Mouse (Mus musculus) forebrain, embryonic 12.5 days (tissue): ENCODE results near the gene Tbc1d4. TPM values are rescaled to one million over a fixed set of nuclear protein-coding genes. Genes with fewer than 3 reads are reported as not detected.

Experiments
- ATAC-seq: fragments of 200-750 bp; cut with Nextera tagmentation; 2 replicates; pipeline ENCODE4 v1.8.0; 2017; ENCODE audit warnings: moderate TSS enrichment; ENCODE audit not compliant: low FRiP score
- H3K27ac ChIP-seq: fragments of 300-500 bp; sonication (generic); 2 replicates; pipeline ENCODE4 v1.5.1; 2016; ENCODE audit warnings: mild to moderate bottlenecking
- H3K27me3 ChIP-seq: fragments of 300-500 bp; sonication (generic); 2 replicates; pipeline ENCODE4 v1.6.1; 2016; ENCODE audit warnings: mild to moderate bottlenecking
- H3K36me3 ChIP-seq: fragments of 300-500 bp; sonication (generic); replicated peaks from 2 replicates; pipeline ENCODE4 v1.6.1; 2016; ENCODE audit warnings: mild to moderate bottlenecking
- H3K4me1 ChIP-seq: fragments of 300-500 bp; sonication (generic); 2 replicates; pipeline ENCODE4 v1.6.1; 2016
- H3K4me2 ChIP-seq: fragments of 300-500 bp; sonication (generic); 2 replicates; pipeline ENCODE4 v1.6.1; 2016; ENCODE audit warnings: mild to moderate bottlenecking, moderate library complexity
- H3K4me3 ChIP-seq: fragments of 300-500 bp; sonication (generic); replicated peaks from 2 replicates; pipeline ENCODE4 v1.5.1; 2016; ENCODE audit warnings: mild to moderate bottlenecking
- H3K9ac ChIP-seq: fragments of 300-500 bp; sonication (generic); 2 replicates; pipeline ENCODE4 v1.6.1; 2016; ENCODE audit warnings: mild to moderate bottlenecking
- H3K9me3 ChIP-seq: fragments of 300-500 bp; sonication (generic); 2 replicates; pipeline ENCODE4 v1.6.1; 2016
- WGBS: fragments of 180-500 bp; shearing (Covaris S2); methylation state at CpG from one replicate; pipeline ENCODE4 v1.1.7; 2016; 5-methylcytosine and 5-hydroxymethylcytosine counted together
- polyA plus RNA-seq: library from polyadenylated mRNA; unstranded; fragments of >200 nt; fragmentation: Nextera tagmentation; extraction: Ambion mirVana; gene quantifications from 2 replicates; pipeline ENCODE4 v1.2.1, GENCODE M21; 2016

Tbc1d4 gene
- polyA plus RNA-seq, 1 experiment from 2014 or later, result 7.7 TPM

DNA sequence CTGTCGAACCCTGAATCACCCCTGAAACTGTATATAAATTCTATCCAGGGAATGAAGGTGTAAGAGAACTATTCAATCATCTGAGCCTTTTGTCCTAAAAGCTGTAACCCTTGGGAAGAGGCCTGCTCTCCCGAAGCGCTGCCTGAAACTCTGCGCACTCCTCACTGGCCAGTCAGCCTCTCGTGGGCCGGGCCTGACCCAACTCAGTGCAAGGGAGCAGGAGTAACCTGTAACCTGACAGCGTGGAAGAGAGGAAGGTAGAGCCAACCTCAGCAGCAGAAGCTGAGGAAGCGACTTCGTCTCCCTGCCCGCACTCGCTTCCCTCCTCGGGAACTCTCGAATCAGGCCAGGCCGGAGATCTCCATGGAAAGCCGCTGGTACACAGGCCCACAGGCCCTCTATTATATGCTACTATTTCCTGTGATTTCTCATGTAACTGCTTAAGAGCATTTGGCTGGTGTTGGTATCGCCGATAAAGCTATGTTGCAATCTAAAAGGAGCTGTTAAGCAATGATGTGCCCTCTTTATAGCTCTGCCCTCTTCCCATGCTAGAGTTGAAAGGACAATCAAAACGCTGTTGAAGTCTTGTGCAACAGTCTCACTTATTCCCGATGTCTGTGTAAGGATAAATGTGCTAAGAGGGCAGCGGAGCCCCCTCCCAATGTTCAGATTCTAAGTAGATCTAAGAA lies 60.0 kb downstream of the Tbc1d4 start:
- no peaks in the 10 kb centered on the region for H3K4me1 ChIP-seq
- no peaks in the 10 kb centered on the region for H3K36me3 ChIP-seq
- H3K4me3 ChIP-seq, result no peak overlapping the region
- no peak overlapping the region for H3K9ac ChIP-seq
- no peak overlapping the region for H3K4me2 ChIP-seq
- 87% methylated on average over 20 of the region's 20 CpGs for WGBS
- no peaks in the 10 kb centered on the region for H3K27me3 ChIP-seq
- no peaks in the 10 kb centered on the region for H3K9me3 ChIP-seq
- ATAC-seq, result no peak
- H3K27ac ChIP-seq, result no peak overlapping the region

GRCm38 (mm10) chr14:101541863-101542262 lies 67.1 kb downstream of the Tbc1d4 start:
- no peak for ATAC-seq
- 83% methylated on average over 9 of the region's 9 CpGs for WGBS

GRCm38 (mm10) chr14:101541141-101541540 lies 67.8 kb downstream of the Tbc1d4 start:
- H3K36me3 ChIP-seq, result no peaks in the 10 kb centered on the region
- no peaks in the 10 kb centered on the region for H3K27me3 ChIP-seq
- ATAC-seq, result no peak
- H3K27ac ChIP-seq, result no peak overlapping the region
- H3K9me3 ChIP-seq, result no peaks in the 10 kb centered on the region
- H3K4me3 ChIP-seq, result no peak overlapping the region
- H3K4me2 ChIP-seq, result no peak overlapping the region
- WGBS, result 88% methylated on average over 5 of the region's 5 CpGs
- H3K4me1 ChIP-seq, result 0 out of 2 replicates have a peak, but pooled peaks cover 4% of the 10 kb centered on the region
- no peak overlapping the region for H3K9ac ChIP-seq

More at GRCm38 (mm10) chr14:101541863-101542262, 67.1 kb downstream of the Tbc1d4 start:
- Histone ChIP-seq H3K27me3 (no peaks in the 10 kb centered on the region), H3K4me3 (no peak overlapping the region), H3K4me1 (0 out of 2 replicates have a peak, but pooled peaks cover 4% of the 10 kb centered on the region), H3K9me3 (no peaks in the 10 kb centered on the region), H3K4me2 (no peak overlapping the region), H3K36me3 (no peaks in the 10 kb centered on the region), H3K27ac (no peak overlapping the region), H3K9ac (no peak overlapping the region)

- Histone ChIP-seq H3K4me3 (no peak overlapping the region), H3K4me1 (0 out of 2 replicates have a peak, but pooled peaks cover 4% of the 10 kb centered on the region), H3K9me3 (no peaks in the 10 kb centered on the region), H3K27me3 (no peaks in the 10 kb centered on the region), H3K36me3 (no peaks in the 10 kb centered on the region), H3K4me2 (no peak overlapping the region), H3K27ac (no peak overlapping the region), H3K9ac (no peak overlapping the region)
- no peak for ATAC-seq
- 94% methylated on average over 3 of the region's 3 CpGs for WGBS
These were observed 68.5 kb downstream of the Tbc1d4 start for GRCm38 (mm10) chr14:101540466-101540865.

DNA sequence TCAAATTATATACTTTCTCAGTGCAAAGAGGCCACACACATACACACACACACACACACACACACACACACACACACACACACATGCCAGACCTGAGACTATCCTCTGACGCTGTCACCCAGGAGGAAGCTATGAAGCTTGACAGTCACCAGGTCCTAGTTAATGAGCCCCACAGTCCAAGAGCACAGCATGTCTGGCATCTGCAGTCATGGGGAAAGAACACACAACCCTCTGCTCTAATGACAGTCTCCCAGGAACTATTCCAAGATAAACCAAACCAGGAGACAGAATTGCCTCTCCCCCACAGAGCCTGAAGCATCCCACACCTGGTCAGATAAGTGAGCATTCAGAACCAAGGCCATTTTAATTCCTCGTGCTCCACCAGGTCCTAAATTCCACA lies 71.1 kb downstream of the Tbc1d4 start:
- 72% methylated on average over 2 of the region's 2 CpGs for WGBS

DNA sequence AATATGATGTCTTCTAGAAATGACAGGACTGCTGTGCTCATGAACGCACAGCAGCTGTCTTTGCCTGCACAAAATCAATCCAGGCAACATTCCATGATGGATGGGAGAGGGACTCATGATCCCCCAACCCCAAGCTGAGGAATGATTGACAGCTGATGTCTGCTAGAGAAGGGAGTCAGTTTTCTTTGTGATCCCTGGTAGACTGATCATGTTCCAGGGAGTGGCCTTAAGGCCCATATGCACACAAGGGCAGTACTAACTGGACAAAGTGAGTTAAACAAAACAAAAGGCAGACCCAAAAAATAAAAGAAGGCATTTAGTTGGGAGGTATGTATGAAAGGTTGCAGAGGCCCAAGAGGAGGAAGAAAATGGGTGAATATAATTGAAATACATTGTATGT lies 71.6 kb downstream of the Tbc1d4 start:
- Histone ChIP-seq H3K4me1 (0 out of 2 replicates have a peak, but pooled peaks cover 4% of the 10 kb centered on the region), H3K4me2 (no peak overlapping the region), H3K9me3 (no peaks in the 10 kb centered on the region), H3K4me3 (no peak overlapping the region), H3K27me3 (no peaks in the 10 kb centered on the region), H3K36me3 (no peaks in the 10 kb centered on the region), H3K9ac (no peak overlapping the region), H3K27ac (no peak overlapping the region)
- ATAC-seq, result no peak
- 89% methylated on average over 1 of the region's 1 CpGs for WGBS

More for the DNA sequence above, 71.1 kb downstream of the Tbc1d4 start:
- Histone ChIP-seq H3K4me3 (no peak overlapping the region), H3K27me3 (no peaks in the 10 kb centered on the region), H3K9ac (0 out of 2 replicates have a peak overlapping the region, but pooled peaks have one; percentile 29), H3K9me3 (no peaks in the 10 kb centered on the region), H3K4me1 (0 out of 2 replicates have a peak, but pooled peaks cover 4% of the 10 kb centered on the region), H3K27ac (no peak overlapping the region), H3K4me2 (no peak overlapping the region), H3K36me3 (no peaks in the 10 kb centered on the region)
- no peak for ATAC-seq

GRCm38 (mm10) chr14:101532090-101532695 lies 76.8 kb downstream of the Tbc1d4 start:
- Histone ChIP-seq H3K4me1 (no peaks in the 10 kb centered on the region), H3K4me3 (no peak overlapping the region)
- no peak for ATAC-seq

GRCm38 (mm10) chr14:101530455-101530854 lies 78.5 kb downstream of the Tbc1d4 start:
- 71% methylated on average over 2 of the region's 2 CpGs for WGBS
- Histone ChIP-seq H3K27ac (no peak overlapping the region), H3K36me3 (no peaks in the 10 kb centered on the region), H3K4me3 (no peak overlapping the region), H3K4me1 (no peaks in the 10 kb centered on the region), H3K9me3 (no peaks in the 10 kb centered on the region), H3K4me2 (no peak overlapping the region), H3K9ac (no peak overlapping the region), H3K27me3 (no peaks in the 10 kb centered on the region)
- no peak for ATAC-seq

More at GRCm38 (mm10) chr14:101532090-101532695, 76.8 kb downstream of the Tbc1d4 start:
- no peak overlapping the region for H3K9ac ChIP-seq
- no peak overlapping the region for H3K27ac ChIP-seq
- no peak overlapping the region for H3K4me2 ChIP-seq
- H3K9me3 ChIP-seq, result no peaks in the 10 kb centered on the region
- no peaks in the 10 kb centered on the region for H3K36me3 ChIP-seq
- no peaks in the 10 kb centered on the region for H3K27me3 ChIP-seq
- 75% methylated on average over 7 of the region's 7 CpGs for WGBS

- no peak overlapping the region for H3K9ac ChIP-seq
- H3K36me3 ChIP-seq, result no peaks in the 10 kb centered on the region
- H3K9me3 ChIP-seq, result no peaks in the 10 kb centered on the region
- H3K27ac ChIP-seq, result no peak overlapping the region
- H3K4me1 ChIP-seq, result no peaks in the 10 kb centered on the region
- ATAC-seq, result no peak
- H3K27me3 ChIP-seq, result no peaks in the 10 kb centered on the region
- no peak overlapping the region for H3K4me3 ChIP-seq
- WGBS, result 97% methylated on average over 6 of the region's 6 CpGs
- no peak overlapping the region for H3K4me2 ChIP-seq
These were observed 79.8 kb downstream of the Tbc1d4 start for GRCm38 (mm10) chr14:101529194-101529593.

- no peak overlapping the region for H3K4me2 ChIP-seq
- 87% methylated on average over 11 of the region's 11 CpGs for WGBS
- H3K36me3 ChIP-seq, result no peaks in the 10 kb centered on the region
These were observed 81.5 kb downstream of the Tbc1d4 start for GRCm38 (mm10) chr14:101527420-101527996.

DNA sequence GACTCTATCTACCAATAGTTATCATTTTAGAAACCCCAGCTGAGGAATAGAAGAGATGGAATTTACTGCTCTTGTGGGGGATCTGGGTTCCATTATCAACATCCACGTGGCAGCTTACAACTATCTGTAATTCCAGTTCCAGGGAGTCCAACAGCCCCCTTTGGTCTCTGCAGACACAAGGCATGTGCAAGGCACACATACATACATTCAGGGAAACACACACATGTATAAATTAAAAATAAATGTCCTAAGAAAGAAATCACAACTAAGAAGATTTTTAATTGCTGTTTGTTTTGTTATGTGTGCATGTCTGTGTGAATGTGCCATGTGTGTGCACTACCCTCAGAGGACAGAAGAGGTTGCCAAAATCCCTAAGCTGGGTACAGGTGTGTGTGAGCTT lies 82.5 kb downstream of the Tbc1d4 start:
- no peaks in the 10 kb centered on the region for H3K4me1 ChIP-seq
- H3K27ac ChIP-seq, result no peak overlapping the region
- H3K27me3 ChIP-seq, result no peaks in the 10 kb centered on the region
- H3K9me3 ChIP-seq, result no peaks in the 10 kb centered on the region
- ATAC-seq, result no peak
- no peak overlapping the region for H3K4me3 ChIP-seq
- H3K4me2 ChIP-seq, result no peak overlapping the region
- no peaks in the 10 kb centered on the region for H3K36me3 ChIP-seq
- no peak overlapping the region for H3K9ac ChIP-seq
- WGBS, result 78% methylated on average over 1 of the region's 1 CpGs

More at GRCm38 (mm10) chr14:101527420-101527996, 81.5 kb downstream of the Tbc1d4 start:
- Histone ChIP-seq H3K9ac (no peak overlapping the region), H3K9me3 (no peaks in the 10 kb centered on the region), H3K27ac (no peak overlapping the region), H3K4me3 (no peak overlapping the region), H3K4me1 (no peaks in the 10 kb centered on the region), H3K27me3 (no peaks in the 10 kb centered on the region)
- no peak for ATAC-seq

- no peak overlapping the region for H3K4me2 ChIP-seq
- ATAC-seq, result no peak
- H3K4me1 ChIP-seq, result 0 out of 2 replicates have a peak, but pooled peaks cover 4% of the 10 kb centered on the region
- WGBS, result 86% methylated on average over 2 of the region's 2 CpGs
- no peaks in the 10 kb centered on the region for H3K27me3 ChIP-seq
- no peaks in the 10 kb centered on the region for H3K9me3 ChIP-seq
- H3K27ac ChIP-seq, result no peak overlapping the region
- H3K9ac ChIP-seq, result no peak overlapping the region
- H3K4me3 ChIP-seq, result no peak overlapping the region
- H3K36me3 ChIP-seq, result no peaks in the 10 kb centered on the region
These were observed 89.0 kb downstream of the Tbc1d4 start for GRCm38 (mm10) chr14:101519964-101520363.
